Mouse (Mus musculus): ENCODE data around the gene Olfr113.
"Not testable (repeated sequence)": the region's sequence is repeated elsewhere in the genome, so short reads cannot be mapped to it uniquely, and the experiment has no call there.

The Olfr113 gene

GRCm38 (mm10) chr17:37577563-37577962, at the start of gene Olfr113:
TSS of gene Olfr113 (minus strand) at chr17:37577663.
- no peak for DNase-seq (ENCODE audit: low read depth, low spot score)

- no peak for DNase-seq (ENCODE audit: low read depth, low spot score)
Observed at GRCm38 (mm10) chr17:37627009-37627408, 49.5 kb upstream of the Olfr113 start, which contains the start of the genes Olfr115 and Olfr116. TSS of gene Olfr115 (minus strand) at chr17:37627109. TSS of gene Olfr116 (minus strand) at chr17:37627199.

GRCm38 (mm10) chr17:37592643-37593042, 15.2 kb upstream of the Olfr113 start, which contains the start of gene Olfr114:
TSS of gene Olfr114 (minus strand) at chr17:37592743.
- no peak for DNase-seq (ENCODE audit: low read depth, low spot score)

- no peak for DNase-seq (ENCODE audit: low read depth, low spot score)
Observed at GRCm38 (mm10) chr17:37569351-37569750, 8.1 kb downstream of the Olfr113 start, which contains the start of gene Olfr112. TSS of gene Olfr112 (minus strand) at chr17:37569451.

GRCm38 (mm10) chr17:37558913-37559615, 18.4 kb downstream of the Olfr113 start:
- no peak for DNase-seq (ENCODE audit: low read depth, low spot score)

GRCm38 (mm10) chr17:37543800-37544435, 33.5 kb downstream of the Olfr113 start:
- no peak for DNase-seq (ENCODE audit: low read depth, low spot score)

- no peak for DNase-seq (ENCODE audit: low read depth, low spot score)
Observed at GRCm38 (mm10) chr17:37541454-37542119, 35.9 kb downstream of the Olfr113 start.

GRCm38 (mm10) chr17:37538416-37538815, 39.0 kb downstream of the Olfr113 start:
- not testable (repeated sequence) for DNase-seq (ENCODE audit: low read depth, low spot score)

GRCm38 (mm10) chr17:37535173-37535572, 42.3 kb downstream of the Olfr113 start:
- DNase-seq (ENCODE audit: low read depth, low spot score), result no peak

GRCm38 (mm10) chr17:37525427-37525826, 52.0 kb downstream of the Olfr113 start:
- DNase-seq (ENCODE audit: low read depth, low spot score), result not testable (repeated sequence)

GRCm38 (mm10) chr17:37524612-37525011, 52.9 kb downstream of the Olfr113 start:
- not testable (repeated sequence) for DNase-seq (ENCODE audit: low read depth, low spot score)

All from 3T3-L1 (cell line).